Mouse (Mus musculus) kidney, postnatal 0 days (tissue): ENCODE measurements around the gene Kntc1. TPM values are rescaled to one million over a fixed set of nuclear protein-coding genes. Genes with fewer than 3 reads are reported as not detected.
A peak's percentile ranks its signal among the peaks of the same experiment; 100 is the strongest.

Experiments used
- ATAC-seq: fragments of 200-750 bp; cut with Nextera tagmentation; replicated peaks from 2 replicates; pipeline ENCODE4 v1.8.0; 2017; ENCODE audit warnings: low read depth, moderate number of reproducible peaks, moderate TSS enrichment, moderate library complexity; ENCODE audit not compliant: low FRiP score
- DNase-seq: peaks from one replicate; pipeline ENCODE4 v3.0.0-alpha.2; 2016; ENCODE audit warnings: low spot score
- H3K27ac ChIP-seq: fragments of 300-500 bp; sonication (generic); 2 replicates; pipeline ENCODE4 v1.5.1; 2014; ENCODE audit warnings: mild to moderate bottlenecking
- H3K27me3 ChIP-seq: fragments of 300-500 bp; sonication (generic); 2 replicates; pipeline ENCODE4 v1.6.1; 2014; ENCODE audit warnings: low read length, mixed read lengths; ENCODE audit not compliant: insufficient read depth
- H3K36me3 ChIP-seq: fragments of 300-500 bp; sonication (generic); 2 replicates; pipeline ENCODE4 v1.6.1; 2014; ENCODE audit warnings: low read length, mixed read lengths; ENCODE audit not compliant: insufficient read depth
- H3K4me1 ChIP-seq: fragments of 300-500 bp; sonication (generic); replicated peaks from 2 replicates; pipeline ENCODE4 v1.6.1; 2014; ENCODE audit warnings: antibody characterized with exemption, low read length, mixed read lengths; ENCODE audit not compliant: insufficient read depth
- H3K4me2 ChIP-seq: fragments of 300-500 bp; sonication (generic); 2 replicates; pipeline ENCODE4 v1.6.1; 2014; ENCODE audit warnings: mild to moderate bottlenecking, low read length, moderate library complexity, mixed read lengths
- H3K4me3 ChIP-seq: fragments of 300-500 bp; sonication (generic); replicated peaks from 2 replicates; pipeline ENCODE4 v1.5.1; 2014; ENCODE audit warnings: low read depth, low read length
- H3K9ac ChIP-seq: fragments of 300-500 bp; sonication (generic); 2 replicates; pipeline ENCODE4 v1.6.1; 2014; ENCODE audit warnings: low read depth, low read length
- H3K9me3 ChIP-seq: fragments of 300-500 bp; sonication (generic); replicated peaks from 2 replicates; pipeline ENCODE4 v1.6.1; 2016; ENCODE audit warnings: low read length, inconsistent platforms, mixed read lengths
- CTCF ChIP-seq: IDR thresholded peaks from 2 replicates; pipeline ENCODE4 v1.5.1; 2016; ENCODE audit warnings: antibody characterized with exemption, low read depth, mild to moderate bottlenecking, moderate library complexity
- WGBS: fragments of 180-500 bp; shearing (Covaris S2); extraction: QIAGEN DNeasy Blood & Tissue Kit; methylation state at CpG from one replicate; pipeline ENCODE4 v1.1.7; 2014; 5-methylcytosine and 5-hydroxymethylcytosine counted together
- polyA plus RNA-seq: library from polyadenylated mRNA; unstranded; fragments of >200 nt; fragmentation: Nextera tagmentation; extraction: Ambion mirVana; gene quantifications from 2 replicates; pipeline ENCODE4 v1.2.1, GENCODE M21; 2015

The Kntc1 gene
- polyA plus RNA-seq, 1 experiment from 2014 or later: 9.4 TPM

DNA sequence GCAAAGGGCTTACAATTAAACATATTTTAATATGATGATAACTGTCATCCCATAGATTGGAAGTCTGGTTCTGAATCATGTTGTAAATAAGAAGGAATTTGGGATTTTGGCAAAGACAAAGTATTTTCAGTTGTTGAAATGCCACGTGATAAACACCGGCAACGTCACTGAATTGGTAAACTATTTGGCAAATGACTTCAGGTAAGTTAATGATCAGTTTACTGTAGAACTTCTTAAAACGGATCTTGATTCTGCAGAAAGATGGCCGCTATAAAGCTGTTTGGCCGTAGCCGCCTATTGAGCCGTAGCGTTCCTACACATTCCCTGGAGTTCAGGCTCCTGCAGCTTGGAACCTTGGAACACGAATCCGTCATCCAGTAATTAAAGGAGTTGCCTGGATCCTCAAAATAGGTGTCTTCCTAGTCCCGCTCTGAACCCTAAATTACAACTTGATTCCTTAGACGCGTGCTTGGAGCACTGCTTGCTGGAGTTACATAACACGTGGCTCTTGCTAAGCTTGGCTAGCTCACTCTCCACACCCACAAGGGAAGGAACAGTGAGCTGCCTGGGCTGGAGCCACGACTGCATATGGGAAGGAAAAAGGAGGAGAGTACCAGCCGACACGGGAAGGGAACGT is 69.5 kb downstream of the Kntc1 start:
- 0 out of 2 replicates have a peak overlapping the region, but pooled peaks have one; percentile 4 for H3K4me3 ChIP-seq
- no peaks in the 10 kb centered on the region for H3K9me3 ChIP-seq
- H3K36me3 ChIP-seq: no peaks in the 10 kb centered on the region
- TF ChIP-seq CTCF: no peak
- 63% methylated on average over 19 of the region's 19 CpGs for whole genome bisulfite sequencing
- no peaks in the 10 kb centered on the region for H3K27me3 ChIP-seq
- H3K4me2 ChIP-seq: peak overlapping the region; percentile 37
- 0 out of 2 replicates have a peak, but pooled peaks have one; percentile 26 for ATAC-seq
- H3K27ac ChIP-seq: peak overlapping the region; percentile 37; the same call in 1 of the 2 replicates
- H3K9ac ChIP-seq: no peak overlapping the region
- H3K4me1 ChIP-seq: 0 out of 2 replicates have a peak, but pooled peaks cover 9% of the 10 kb centered on the region
- DNase-seq: peak; percentile 47

DNA sequence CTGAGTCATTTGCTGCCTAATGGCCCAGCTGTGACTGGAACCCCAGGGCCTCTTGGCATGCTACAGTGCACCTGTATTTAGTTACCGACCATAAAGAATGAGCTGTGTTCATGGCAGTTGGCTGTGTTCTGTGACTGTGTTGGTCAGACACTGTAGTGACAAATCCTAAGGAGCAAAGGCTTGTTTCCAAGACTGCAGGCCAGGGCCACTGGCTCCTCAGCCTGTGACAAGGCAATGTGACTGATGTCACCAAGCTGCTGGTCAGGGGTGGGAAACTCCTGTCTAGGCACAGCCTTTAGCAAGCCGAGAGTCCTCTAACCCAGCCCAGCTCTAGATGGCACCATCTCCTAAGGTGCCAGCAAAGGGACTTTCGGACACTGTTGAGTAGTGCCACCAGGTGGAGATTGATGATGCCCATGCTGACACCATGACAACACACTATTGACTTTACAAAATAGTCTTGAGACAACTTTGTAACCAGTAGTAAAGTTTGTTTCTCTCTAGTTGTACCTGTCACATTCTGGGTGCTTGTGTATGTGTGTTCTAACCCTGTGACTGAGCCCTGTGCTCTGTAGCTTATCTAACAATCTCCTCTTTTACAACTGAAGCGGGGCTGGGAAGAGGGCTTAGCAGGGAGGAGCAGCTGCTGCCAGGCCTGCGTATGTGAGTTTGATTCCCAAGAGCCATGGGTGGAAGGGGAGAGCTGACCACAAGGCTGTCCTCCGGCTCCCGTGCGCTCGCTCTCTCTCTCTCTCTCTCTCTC is 71.2 kb downstream of the Kntc1 start:
- H3K9me3 ChIP-seq: no peaks in the 10 kb centered on the region
- H3K27me3 ChIP-seq: no peaks in the 10 kb centered on the region
- H3K4me2 ChIP-seq: no peak overlapping the region
- peak overlapping the region; percentile 20; the same call in 1 of the 2 replicates for H3K27ac ChIP-seq
- no peaks in the 10 kb centered on the region for H3K36me3 ChIP-seq
- no peak overlapping the region for H3K4me3 ChIP-seq
- no peak overlapping the region for H3K9ac ChIP-seq
- TF ChIP-seq CTCF: peak; percentile 74
- 0 out of 2 replicates have a peak, but pooled peaks cover 9% of the 10 kb centered on the region for H3K4me1 ChIP-seq
- 38% methylated on average over 9 of the region's 9 CpGs for WGBS
- peak; percentile 77 for DNase-seq
- peak; percentile 81 for ATAC-seq

DNA sequence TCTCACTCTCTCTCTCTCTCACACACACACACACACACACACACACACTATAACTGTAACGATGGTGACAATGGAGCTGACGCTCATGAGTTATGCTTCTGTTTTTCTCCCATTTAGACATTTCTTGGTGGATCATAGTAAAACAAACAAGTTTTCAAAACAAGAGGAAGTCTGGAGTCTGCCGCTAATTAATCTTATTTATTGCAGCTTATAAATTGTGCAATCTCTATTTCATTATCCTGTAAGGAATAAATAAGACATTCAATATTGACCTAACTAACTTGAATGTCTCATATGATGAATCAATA is 71.7 kb downstream of the Kntc1 start:
- Histone ChIP-seq H3K36me3 (no peaks in the 10 kb centered on the region), H3K9ac (no peak overlapping the region), H3K27ac (peak overlapping the region; percentile 20; the same call in 1 of the 2 replicates), H3K4me3 (no peak overlapping the region), H3K4me2 (no peak overlapping the region), H3K27me3 (no peaks in the 10 kb centered on the region), H3K9me3 (no peaks in the 10 kb centered on the region), H3K4me1 (0 out of 2 replicates have a peak, but pooled peaks cover 9% of the 10 kb centered on the region)
- peak; percentile 92 for DNase-seq
- TF ChIP-seq CTCF: no peak
- WGBS: 33% methylated on average over 3 of the region's 3 CpGs
- ATAC-seq: peak; percentile 31; the same call in 1 of the 2 replicates

DNA sequence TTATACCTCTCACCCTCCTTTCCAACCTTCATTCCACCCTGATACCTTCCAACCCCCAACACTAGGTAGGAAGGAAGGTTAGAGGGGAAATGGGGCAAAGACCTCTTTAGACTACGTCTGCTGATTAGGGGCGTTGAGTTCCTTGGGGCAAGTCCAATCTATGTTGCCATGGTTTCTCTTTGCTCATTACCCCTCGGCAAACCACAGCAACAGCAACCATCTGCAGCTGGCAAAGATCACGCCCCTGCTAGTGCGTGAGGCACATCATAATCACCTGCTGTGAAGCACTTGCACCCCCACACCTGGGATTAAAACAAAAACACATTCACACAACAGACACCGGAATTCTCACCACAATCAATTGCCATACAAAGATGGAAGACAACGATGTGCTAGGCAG is 73.2 kb downstream of the Kntc1 start:
- no peak for TF ChIP-seq CTCF
- H3K27ac ChIP-seq: no peak overlapping the region
- no peak overlapping the region for H3K4me3 ChIP-seq
- H3K9ac ChIP-seq: no peak overlapping the region
- H3K9me3 ChIP-seq: no peaks in the 10 kb centered on the region
- no peak overlapping the region for H3K4me2 ChIP-seq
- ATAC-seq: no peak
- H3K36me3 ChIP-seq: no peaks in the 10 kb centered on the region
- no peaks in the 10 kb centered on the region for H3K27me3 ChIP-seq
- DNase-seq: no peak
- H3K4me1 ChIP-seq: peaks cover 9% of the 10 kb centered on the region; the same call in 1 of the 2 replicates
- 83% methylated on average over 7 of the region's 7 CpGs for WGBS

DNA sequence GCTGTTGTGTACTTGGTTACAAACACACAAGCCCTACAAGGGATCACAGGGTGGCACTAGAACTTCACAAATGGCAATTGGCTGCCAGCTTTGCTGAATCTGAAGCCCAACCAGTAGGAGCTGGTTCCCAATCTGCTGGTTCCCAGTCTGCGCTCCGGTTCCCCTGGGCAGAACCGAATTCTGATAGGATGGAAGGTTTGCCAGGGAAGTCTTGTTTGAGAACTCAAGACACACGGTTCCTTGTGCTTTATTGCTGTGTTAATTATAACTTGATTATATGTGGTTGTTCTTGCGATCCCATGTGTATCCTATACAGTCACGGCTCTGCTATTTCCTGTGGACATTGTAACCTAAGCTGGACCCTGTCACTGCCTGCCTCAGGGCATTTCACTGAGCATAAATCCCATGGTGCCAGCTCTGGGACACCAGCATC is 78.2 kb downstream of the Kntc1 start:
- peak overlapping the region; percentile 15; the same call in 1 of the 2 replicates for H3K4me2 ChIP-seq
- H3K27ac ChIP-seq: peak overlapping the region; percentile 31; the same call in 1 of the 2 replicates
- H3K9me3 ChIP-seq: no peaks in the 10 kb centered on the region
- WGBS: 19% methylated on average over 6 of the region's 6 CpGs
- no peak overlapping the region for H3K4me3 ChIP-seq
- TF ChIP-seq CTCF: peak; percentile 69
- peaks cover 4% of the 10 kb centered on the region; the same call in 1 of the 2 replicates for H3K4me1 ChIP-seq
- 0 out of 2 replicates have a peak overlapping the region, but pooled peaks have one; percentile 8 for H3K9ac ChIP-seq
- no peaks in the 10 kb centered on the region for H3K36me3 ChIP-seq
- peak; percentile 80 for DNase-seq
- no peaks in the 10 kb centered on the region for H3K27me3 ChIP-seq
- ATAC-seq: peak; percentile 68; the same call in 1 of the 2 replicates

DNA sequence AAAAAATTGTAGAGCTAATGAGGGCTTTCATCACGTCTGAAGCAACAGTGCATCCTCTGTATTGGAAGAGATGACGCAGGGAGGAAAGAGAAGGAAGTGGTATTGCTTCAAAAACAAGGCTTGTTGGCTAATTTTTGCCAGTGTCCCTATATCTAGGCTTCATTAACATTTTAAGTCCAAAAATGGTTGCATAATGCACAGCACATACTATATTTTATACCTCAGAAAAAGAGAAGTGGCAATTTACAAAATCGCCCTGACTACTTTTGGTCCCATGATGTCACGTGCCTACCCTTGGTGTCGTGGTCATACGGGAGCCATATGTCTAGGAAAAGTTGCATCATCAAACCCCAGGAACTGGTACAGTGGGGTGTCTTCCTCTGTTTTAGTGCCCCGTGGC is 82.8 kb downstream of the Kntc1 start:
- Histone ChIP-seq H3K9me3 (no peaks in the 10 kb centered on the region), H3K4me2 (no peak overlapping the region), H3K4me1 (peaks cover 4% of the 10 kb centered on the region; the same call in 1 of the 2 replicates), H3K9ac (no peak overlapping the region), H3K27ac (no peak overlapping the region), H3K27me3 (no peaks in the 10 kb centered on the region), H3K4me3 (no peak overlapping the region), H3K36me3 (no peaks in the 10 kb centered on the region)
- DNase-seq: no peak
- ATAC-seq: no peak
- WGBS: 89% methylated on average over 7 of the region's 7 CpGs
- TF ChIP-seq CTCF: no peak
